Mouse (Mus musculus) megakaryocyte-erythroid progenitor cell, adult 5 weeks (primary cell): ENCODE measurements around the gene Tssc4. TPM values are rescaled to one million over a fixed set of nuclear protein-coding genes. Genes with fewer than 3 reads are reported as not detected.

Source experiments
- polyA plus RNA-seq: library from polyadenylated mRNA; stranded (reverse); fragments of >175 nt; gene quantifications from 2 replicates; pipeline ENCODE4 v1.2.3, GENCODE M21; 2012

The Tssc4 gene
- 195 and 202 TPM in 2 replicates for polyA plus RNA-seq

GRCm38 (mm10) chr7:143068882-143069591, at the start of gene Tssc4:
Gene Tssc4, plus strand, starts transcription at chr7:143069249.

GRCm38 (mm10) chr7:143052626-143053007, 16.4 kb upstream of the Tssc4 start, which contains the start of gene Cd81:
Gene Cd81, plus strand, starts transcription at chr7:143052739.

GRCm38 (mm10) chr7:143094592-143095553, 25.8 kb downstream of the Tssc4 start, which contains the start of gene Trpm5:
Gene Trpm5, minus strand, starts transcription at chr7:143094642.

GRCm38 (mm10) chr7:143106062-143106461, 37.0 kb downstream of the Tssc4 start, which contains the start of gene Kcnq1:
Gene Kcnq1, plus strand, starts transcription at chr7:143106362.

Other genes with a start within 250 kb of the Tssc4 start
- gene Th, start 138.1 kb upstream of the Tssc4 start, polyA plus RNA-seq, result not detected in 2 replicates
- gene Ascl2, start 100.0 kb upstream of the Tssc4 start, polyA plus RNA-seq, result 4.8 and 5.2 TPM in 2 replicates
- 38.2 and 49.0 TPM in 2 replicates for gene Tspan32, start 64.2 kb upstream of the Tssc4 start, polyA plus RNA-seq
- 170 and 182 TPM in 2 replicates for gene Cd81, start 16.5 kb upstream of the Tssc4 start, polyA plus RNA-seq
- gene Trpm5, start 25.4 kb downstream of the Tssc4 start, polyA plus RNA-seq, result 0.02 TPM in 1 of 2 replicates, not detected in the other
- gene Kcnq1, start 37.1 kb downstream of the Tssc4 start, polyA plus RNA-seq, result not detected in 2 replicates